Mouse (Mus musculus) myocyte (in vitro differentiated cells): ENCODE results near the gene Osbpl3. TPM values are rescaled to one million over a fixed set of nuclear protein-coding genes. Genes with fewer than 3 reads are reported as not detected.
A peak's percentile ranks its signal among the peaks of the same experiment; 100 is the strongest.

Source experiments
- H3K27me3 ChIP-seq: one replicate; pipeline ENCODE4 v1.6.1; 2011; ENCODE audit not compliant: control insufficient read depth, insufficient read depth, insufficient read length
- H3K36me3 ChIP-seq: one replicate; pipeline ENCODE4 v1.6.1; 2011; ENCODE audit not compliant: control insufficient read depth, insufficient read depth
- H3K4me2 ChIP-seq: one replicate; pipeline ENCODE4 v1.6.1; 2011; ENCODE audit warnings: low read depth, control low read depth
- H3K4me3 ChIP-seq: one replicate; pipeline ENCODE4 v1.5.1; 2011; ENCODE audit warnings: mild to moderate bottlenecking, control low read depth, moderate library complexity
- H3K79me2 ChIP-seq: one replicate; pipeline ENCODE4 v1.6.1; 2011; ENCODE audit not compliant: control insufficient read depth, insufficient read depth
- H3ac ChIP-seq: one replicate; pipeline ENCODE4 v1.6.1; 2011; ENCODE audit not compliant: control insufficient read depth, insufficient read length
- CEBPB ChIP-seq: IDR thresholded peaks from 2 replicates; pipeline ENCODE4 v1.6.1; 2011; ENCODE audit warnings: mild to moderate bottlenecking, moderate library complexity; ENCODE audit not compliant: poor library complexity, insufficient read depth, severe bottlenecking
- E2F4 ChIP-seq: IDR thresholded peaks from one replicate; pipeline ENCODE4 v1.6.1; 2011; ENCODE audit warnings: mild to moderate bottlenecking, control low read depth, moderate library complexity; ENCODE audit not compliant: insufficient read depth
- MAX ChIP-seq: IDR thresholded peaks from one replicate; pipeline ENCODE4 v1.6.1; 2011; ENCODE audit warnings: low read depth, mild to moderate bottlenecking, control low read depth
- MYOD1 ChIP-seq, 3 experiments: IDR thresholded peaks; one replicate each; pipeline ENCODE4 v1.6.1; 2011; ENCODE audit warnings: control low read depth in 2 of 3, low read depth in 2 of 3, mild to moderate bottlenecking in 2 of 3, moderate library complexity in 1 of 3; ENCODE audit not compliant: insufficient read length in 2 of 3, control insufficient read depth in 1 of 3
- MYOG ChIP-seq, 3 experiments: IDR thresholded peaks; one replicate each; pipeline ENCODE4 v1.6.1; 2011; ENCODE audit warnings: control low read depth in 2 of 3, low read depth in 2 of 3, mild to moderate bottlenecking in 2 of 3; ENCODE audit not compliant: insufficient read length in 2 of 3, control insufficient read depth in 1 of 3, insufficient read depth in 1 of 3
- POLR2A ChIP-seq: IDR thresholded peaks from one replicate; pipeline ENCODE4 v1.6.1; 2011; ENCODE audit warnings: low read depth, mild to moderate bottlenecking, control low read depth, moderate library complexity; ENCODE audit not compliant: insufficient read length
- POLR2AphosphoS2 ChIP-seq: IDR thresholded peaks from one replicate; pipeline ENCODE4 v1.6.1; 2011; ENCODE audit warnings: low read depth, control low read depth; ENCODE audit not compliant: insufficient read length
- REST ChIP-seq: IDR thresholded peaks from one replicate; pipeline ENCODE4 v1.6.1; 2011; ENCODE audit warnings: mild to moderate bottlenecking, control low read depth, moderate library complexity; ENCODE audit not compliant: insufficient read depth, insufficient read length
- SRF ChIP-seq: IDR thresholded peaks from one replicate; pipeline ENCODE4 v1.6.1; 2011; ENCODE audit warnings: low read depth; ENCODE audit not compliant: control insufficient read depth, insufficient read length
- TCF12 ChIP-seq: IDR thresholded peaks from one replicate; pipeline ENCODE4 v1.6.1; 2011; ENCODE audit warnings: mild to moderate bottlenecking, control low read depth; ENCODE audit not compliant: poor library complexity, insufficient read depth, severe bottlenecking
- TCF3 ChIP-seq: IDR thresholded peaks from one replicate; pipeline ENCODE4 v1.6.1; 2011; ENCODE audit warnings: low read depth, control low read depth; ENCODE audit not compliant: insufficient read length
- USF1 ChIP-seq: IDR thresholded peaks from one replicate; pipeline ENCODE4 v1.6.1; 2011; ENCODE audit warnings: low read depth, mild to moderate bottlenecking, control low read depth, moderate library complexity
- polyA plus RNA-seq: library from polyadenylated mRNA; unstranded; fragments of >200 nt; fragmentation: generic; extraction: Trizol; gene quantifications from one replicate; pipeline ENCODE4 v1.2.1, GENCODE M21; 2012; ENCODE audit warnings: missing spikeins

Gene Osbpl3
- polyA plus RNA-seq, 1 experiment: 8.9 TPM

GRCm38 (mm10) chr6:50371501-50372086, 84.4 kb downstream of the Osbpl3 start:
- H3K27me3 ChIP-seq: no peaks in the 10 kb centered on the region
- H3K79me2 ChIP-seq: no peaks in the 10 kb centered on the region
- H3K4me2 ChIP-seq: no peak overlapping the region
- no peak for TF ChIP-seq SRF
- no peak for TF ChIP-seq TCF3
- no peak for TF ChIP-seq MYOD1 (IDR thresholded peaks at IDR 0.05; ENCODE audit: control insufficient read depth in 1 of 3, insufficient read length in 2 of 3, low read depth in 2 of 3)
- no peak for TF ChIP-seq MAX
- no peak for TF ChIP-seq USF1
- no peak for TF ChIP-seq E2F4
- no peak for TF ChIP-seq REST
- no peak for TF ChIP-seq POLR2A
- no peak for TF ChIP-seq POLR2AphosphoS2
- TF ChIP-seq MYOG (IDR thresholded peaks at IDR 0.05; ENCODE audit: control insufficient read depth in 1 of 3, insufficient read depth in 1 of 3, insufficient read length in 2 of 3, low read depth in 2 of 3): no peak
- no peak for TF ChIP-seq CEBPB
- no peak for TF ChIP-seq TCF12
- H3K4me3 ChIP-seq: no peak overlapping the region
- no peak overlapping the region for H3ac ChIP-seq
- peaks cover 13% of the 10 kb centered on the region for H3K36me3 ChIP-seq

GRCm38 (mm10) chr6:50368502-50369292, 87.3 kb downstream of the Osbpl3 start:
- H3K27me3 ChIP-seq: no peaks in the 10 kb centered on the region
- H3K4me3 ChIP-seq: no peak overlapping the region
- H3K36me3 ChIP-seq: peaks cover 13% of the 10 kb centered on the region
- TF ChIP-seq POLR2AphosphoS2 (no peak), MYOG (IDR thresholded peaks at IDR 0.05; ENCODE audit: control insufficient read depth in 1 of 3, insufficient read depth in 1 of 3, insufficient read length in 2 of 3, low read depth in 2 of 3) (no peak), TCF12 (no peak), SRF (no peak)
- no peaks in the 10 kb centered on the region for H3K79me2 ChIP-seq
- H3K4me2 ChIP-seq: no peak overlapping the region
- no peak overlapping the region for H3ac ChIP-seq

- H3K4me3 ChIP-seq: no peak overlapping the region
- no peak for TF ChIP-seq TCF12
- no peak for TF ChIP-seq TCF3
- no peak for TF ChIP-seq MYOG (IDR thresholded peaks at IDR 0.05; ENCODE audit: control insufficient read depth in 1 of 3, insufficient read depth in 1 of 3, insufficient read length in 2 of 3, low read depth in 2 of 3)
These were observed 88.2 kb downstream of the Osbpl3 start for GRCm38 (mm10) chr6:50367836-50368235.

GRCm38 (mm10) chr6:50366724-50367123, 89.3 kb downstream of the Osbpl3 start:
- Histone ChIP-seq H3K4me3 (no peak overlapping the region), H3K79me2 (no peaks in the 10 kb centered on the region), H3K27me3 (no peaks in the 10 kb centered on the region), H3K36me3 (peaks cover 13% of the 10 kb centered on the region), H3K4me2 (no peak overlapping the region), H3ac (no peak overlapping the region)
- TF ChIP-seq MYOD1 (IDR thresholded peaks at IDR 0.05; ENCODE audit: control insufficient read depth in 1 of 3, insufficient read length in 2 of 3, low read depth in 2 of 3) (peak in 1 of 3 experiments; percentile 26), SRF (no peak), USF1 (no peak), CEBPB (no peak)

More at GRCm38 (mm10) chr6:50367836-50368235, 88.2 kb downstream of the Osbpl3 start:
- Histone ChIP-seq H3K36me3 (peaks cover 13% of the 10 kb centered on the region), H3ac (no peak overlapping the region), H3K79me2 (no peaks in the 10 kb centered on the region), H3K4me2 (no peak overlapping the region), H3K27me3 (no peaks in the 10 kb centered on the region)

- Histone ChIP-seq H3K79me2 (no peaks in the 10 kb centered on the region), H3K27me3 (no peaks in the 10 kb centered on the region), H3ac (no peak overlapping the region), H3K4me3 (no peak overlapping the region), H3K4me2 (no peak overlapping the region), H3K36me3 (peaks cover 13% of the 10 kb centered on the region)
- TF ChIP-seq CEBPB (no peak), TCF12 (no peak), POLR2A (no peak), MYOD1 (IDR thresholded peaks at IDR 0.05; ENCODE audit: control insufficient read depth in 1 of 3, insufficient read length in 2 of 3, low read depth in 2 of 3) (no peak), POLR2AphosphoS2 (no peak), TCF3 (no peak), E2F4 (no peak)
These were observed 89.7 kb downstream of the Osbpl3 start for GRCm38 (mm10) chr6:50366319-50366718.
